Mouse (Mus musculus): Measurements from ENCODE around the gene Sh3glb1. TPM values are rescaled to one million over a fixed set of nuclear protein-coding genes. Genes with fewer than 3 reads are reported as not detected.
"Not testable (repeated sequence)": the region's sequence is repeated elsewhere in the genome, so short reads cannot be mapped to it uniquely, and the experiment has no call there.

Sh3glb1 gene
- polyA plus RNA-seq, 1 experiment from 2014 or later: 145 TPM

DNA sequence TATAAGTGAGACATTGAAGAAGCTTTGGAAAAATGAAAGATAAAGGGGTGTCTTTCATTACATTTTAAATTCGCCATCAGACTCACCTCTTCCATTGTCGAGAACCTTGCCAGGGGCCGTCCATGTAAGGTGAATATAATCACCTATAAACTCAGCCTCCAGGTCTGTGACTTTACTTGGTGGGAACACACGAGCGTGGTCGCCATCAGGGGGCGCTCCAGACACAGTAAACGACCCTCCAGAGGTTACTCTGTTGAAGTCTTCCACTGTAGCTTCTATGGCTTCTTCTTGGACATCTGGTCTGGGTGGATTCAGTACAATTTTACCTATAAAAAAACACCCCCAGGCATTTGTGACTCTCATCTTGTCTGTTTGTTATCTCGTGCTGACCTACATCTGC is 16.7 kb upstream of the Sh3glb1 start:
- Histone ChIP-seq H3K4me1 (replicated peaks) (no peaks in the 10 kb centered on the region), H3K9me3 (replicated peaks) (peaks cover 3% of the 10 kb centered on the region; the same call in 1 of the 2 replicates), H3K36me3 (peaks cover 11% of the 10 kb centered on the region), H3K4me3 (no peak overlapping the region), H3K27me3 (replicated peaks) (no peaks in the 10 kb centered on the region), H3K4me2 (no peak overlapping the region), H3K27ac (ENCODE audit: poor library complexity, severe bottlenecking) (no peak overlapping the region), H3K9ac (no peak overlapping the region)
- 24% methylated on average over 9 of the region's 9 CpGs for WGBS
- ATAC-seq (ENCODE audit: insufficient number of reproducible peaks, low FRiP score): 0 out of 2 replicates have a peak, but pooled peaks have one; percentile 57

DNA sequence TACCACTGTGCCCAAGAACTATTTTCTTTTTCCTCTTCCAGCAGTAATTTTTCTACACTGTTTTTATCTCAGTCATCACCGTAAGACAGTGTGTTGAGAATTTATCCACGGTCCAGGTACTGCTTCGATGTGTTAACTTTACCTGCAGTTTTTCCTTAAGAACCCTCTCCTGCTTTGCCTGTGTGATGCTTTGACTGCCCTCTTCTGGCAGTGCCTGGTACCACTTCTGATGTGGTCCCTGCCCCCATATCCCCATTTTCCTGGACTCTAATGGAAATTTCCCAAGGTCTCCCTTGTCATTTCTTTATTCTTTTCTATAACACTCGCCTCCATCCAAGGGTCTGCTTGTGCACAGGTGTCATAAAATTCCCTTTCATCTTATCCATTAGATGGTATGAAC is 3.3 kb upstream of the Sh3glb1 start:
- Histone ChIP-seq H3K9ac (no peak overlapping the region), H3K27me3 (replicated peaks) (no peaks in the 10 kb centered on the region), H3K9me3 (replicated peaks) (no peaks in the 10 kb centered on the region), H3K4me1 (replicated peaks) (peaks cover 10% of the 10 kb centered on the region), H3K36me3 (no peaks in the 10 kb centered on the region), H3K27ac (ENCODE audit: poor library complexity, severe bottlenecking) (no peak overlapping the region), H3K4me3 (no peak overlapping the region), H3K4me2 (no peak overlapping the region)
- 43% methylated on average over 4 of the region's 4 CpGs for WGBS
- no peak for ATAC-seq (ENCODE audit: insufficient number of reproducible peaks, low FRiP score)

DNA sequence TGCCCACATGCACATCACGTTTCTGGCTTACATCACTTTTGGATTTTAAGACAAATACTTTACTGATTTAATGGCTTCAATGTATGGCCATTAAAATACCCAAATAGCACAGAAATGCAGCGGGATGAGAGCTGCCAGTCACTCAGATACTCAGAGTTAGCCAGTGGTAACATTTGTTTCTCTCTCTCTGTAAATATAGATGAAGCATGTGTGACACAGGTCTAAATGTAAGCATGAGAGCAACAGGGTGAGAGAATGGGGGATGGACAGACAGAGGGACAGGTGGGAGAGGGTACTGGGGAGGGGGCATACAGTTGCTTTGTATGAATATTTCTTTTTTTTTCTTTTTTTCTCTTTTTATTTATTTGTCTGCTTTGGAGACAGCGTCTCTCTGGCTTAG is 2.4 kb upstream of the Sh3glb1 start:
- H3K9ac ChIP-seq; H3K4me2 ChIP-seq; H3K27ac ChIP-seq (ENCODE audit: poor library complexity, severe bottlenecking); H3K4me3 ChIP-seq; H3K9me3 ChIP-seq (replicated peaks); H3K27me3 ChIP-seq (replicated peaks); H3K36me3 ChIP-seq; ATAC-seq (ENCODE audit: insufficient number of reproducible peaks, low FRiP score): not testable (repeated sequence)
- peaks cover 17% of the 10 kb centered on the region for H3K4me1 ChIP-seq (replicated peaks)
- 89% methylated on average over 3 of the region's 3 CpGs for WGBS

DNA sequence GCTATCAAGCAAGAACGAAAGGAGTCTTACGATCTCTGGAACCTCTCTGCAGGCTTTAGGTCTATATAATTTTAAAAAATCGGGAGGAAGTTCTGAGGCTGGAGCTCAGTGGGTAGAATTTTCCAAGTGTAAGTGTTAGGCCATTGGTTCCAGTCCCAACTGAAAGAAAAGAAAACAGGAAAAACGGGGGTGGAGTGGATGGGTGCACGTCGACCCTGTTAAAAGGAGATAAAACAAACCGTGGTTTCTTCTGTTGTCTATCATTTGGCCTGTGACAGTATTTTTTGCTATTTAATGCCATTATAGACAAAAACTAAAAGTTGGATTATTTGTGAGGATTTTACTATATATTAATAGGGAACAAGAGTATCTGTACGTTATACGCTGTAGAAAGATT is 1.7 kb upstream of the Sh3glb1 start:
- Histone ChIP-seq H3K9me3 (replicated peaks) (no peaks in the 10 kb centered on the region), H3K4me2 (no peak overlapping the region), H3K4me3 (no peak overlapping the region), H3K9ac (no peak overlapping the region), H3K4me1 (replicated peaks) (peaks cover 17% of the 10 kb centered on the region), H3K36me3 (no peaks in the 10 kb centered on the region), H3K27ac (ENCODE audit: poor library complexity, severe bottlenecking) (peak overlapping the region; percentile 100), H3K27me3 (replicated peaks) (no peaks in the 10 kb centered on the region)
- WGBS: 63% methylated on average over 9 of the region's 9 CpGs
- no peak for ATAC-seq (ENCODE audit: insufficient number of reproducible peaks, low FRiP score)

DNA sequence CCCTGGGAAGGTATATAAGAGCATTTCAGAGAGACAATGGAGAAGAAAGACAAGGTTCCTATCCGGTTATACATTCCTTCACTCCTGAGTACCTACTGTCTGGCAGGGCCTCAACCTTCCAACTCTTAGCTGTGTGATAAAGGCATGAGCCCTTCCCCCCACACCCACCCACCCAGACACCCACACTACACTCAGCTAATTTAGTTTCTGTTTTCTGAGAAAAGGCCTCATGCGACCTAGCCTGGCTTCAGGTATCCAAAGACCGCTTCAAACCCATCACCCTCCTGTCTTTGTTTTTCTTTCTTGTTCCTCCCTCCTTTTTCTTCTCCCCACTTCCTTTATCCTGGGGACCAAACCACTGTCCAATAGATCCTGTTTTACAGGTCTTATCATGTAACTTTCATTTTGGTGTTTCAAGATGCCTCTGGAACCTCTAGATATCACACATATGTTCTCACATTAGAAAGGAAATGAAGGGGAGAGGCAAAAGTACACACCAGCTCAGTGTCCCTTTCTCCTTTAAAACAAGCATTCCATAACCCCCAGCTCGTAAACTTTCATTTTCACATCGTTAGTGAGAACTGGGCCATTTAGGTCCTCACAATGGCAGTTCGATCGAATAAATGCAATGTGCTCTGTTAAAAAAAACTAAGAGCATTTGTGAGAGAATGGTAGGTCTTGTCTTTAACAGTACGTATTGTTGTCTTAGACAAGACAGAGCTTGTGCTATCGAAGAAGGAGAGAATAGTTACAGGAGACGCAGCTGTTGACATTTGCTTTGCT is 1.1 kb upstream of the Sh3glb1 start:
- Histone ChIP-seq H3K36me3 (no peaks in the 10 kb centered on the region), H3K27ac (ENCODE audit: poor library complexity, severe bottlenecking) (peak overlapping the region; percentile 100), H3K9me3 (replicated peaks) (no peaks in the 10 kb centered on the region), H3K27me3 (replicated peaks) (no peaks in the 10 kb centered on the region), H3K4me3 (peak overlapping the region; percentile 100), H3K4me1 (replicated peaks) (peaks cover 19% of the 10 kb centered on the region), H3K9ac (peak overlapping the region; percentile 65; the same call in 1 of the 2 replicates), H3K4me2 (peak overlapping the region; percentile 68)
- no peak for ATAC-seq (ENCODE audit: insufficient number of reproducible peaks, low FRiP score)
- 69% methylated on average over 10 of the region's 10 CpGs for WGBS

DNA sequence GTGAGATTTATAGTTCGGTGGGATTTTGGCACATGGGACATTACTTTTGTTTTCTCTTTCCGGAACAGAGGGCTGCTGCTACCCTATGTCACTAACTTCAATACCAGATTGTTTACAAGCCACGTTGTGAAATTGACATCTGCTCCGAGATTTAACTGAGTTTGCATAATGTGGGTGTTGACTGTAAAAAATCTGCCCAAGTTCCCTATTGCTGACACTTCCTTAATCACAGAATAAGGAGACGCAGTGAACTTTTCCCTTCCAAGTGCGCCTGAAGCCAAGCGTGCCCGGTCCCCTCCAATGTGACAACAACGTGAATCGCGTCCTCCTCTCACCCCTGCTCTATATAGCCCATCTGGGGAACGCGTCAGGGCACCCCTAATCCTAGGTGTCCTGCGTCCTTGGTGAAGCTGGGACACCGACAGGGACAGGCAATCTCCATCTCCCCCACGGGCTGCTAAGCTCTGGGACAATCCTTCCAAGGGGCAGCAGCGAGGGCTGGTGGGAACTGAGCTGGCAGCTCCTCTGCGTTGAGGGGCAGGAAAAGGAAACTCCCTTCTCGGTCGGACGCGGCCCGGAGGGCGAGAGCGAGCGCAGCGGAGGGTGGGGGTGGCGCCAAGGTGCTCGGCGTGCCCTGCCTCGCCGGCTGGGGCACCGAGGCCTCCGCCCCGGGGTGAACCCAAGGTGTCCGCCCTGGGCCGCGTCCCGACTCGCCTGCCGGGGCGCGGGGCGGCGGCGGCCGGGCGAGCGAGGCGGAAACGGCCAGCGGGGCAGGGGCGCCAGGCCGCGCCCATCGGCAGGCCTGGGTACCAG is 841 bp downstream of the Sh3glb1 start:
- Histone ChIP-seq H3K4me1 (replicated peaks) (peaks cover 33% of the 10 kb centered on the region), H3K27ac (ENCODE audit: poor library complexity, severe bottlenecking) (peak overlapping the region; percentile 100), H3K36me3 (no peaks in the 10 kb centered on the region), H3K9me3 (replicated peaks) (no peaks in the 10 kb centered on the region), H3K4me3 (peak overlapping the region; percentile 100), H3K4me2 (peak overlapping the region; percentile 84), H3K9ac (peak overlapping the region; percentile 99), H3K27me3 (replicated peaks) (no peaks in the 10 kb centered on the region)
- peak; percentile 71 for ATAC-seq (ENCODE audit: insufficient number of reproducible peaks, low FRiP score)
- under 1% methylated on average over 45 of the region's 56 CpGs for WGBS

DNA sequence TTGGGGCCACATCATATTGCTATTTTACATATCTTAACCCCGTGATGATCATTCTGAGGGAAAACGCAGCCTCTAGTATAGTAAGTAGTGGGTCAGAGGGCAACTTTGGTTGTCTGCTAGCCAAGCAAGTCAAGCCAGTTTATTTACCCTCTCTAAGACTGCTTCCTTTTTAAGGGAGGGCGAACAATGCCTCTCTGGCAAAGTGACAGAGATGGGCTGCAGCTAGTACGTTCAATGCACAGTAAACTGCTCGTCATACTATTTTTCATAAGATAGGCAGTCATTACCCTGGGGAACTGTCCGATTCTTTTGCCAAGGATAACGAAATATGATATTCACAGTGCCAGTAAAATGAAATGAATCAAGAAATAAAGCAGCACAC is 1.4 kb downstream of the Sh3glb1 start:
- Histone ChIP-seq H3K36me3 (peaks cover under 1% of the 10 kb centered on the region; the same call in 1 of the 2 replicates), H3K4me1 (replicated peaks) (peaks cover 39% of the 10 kb centered on the region), H3K9ac (peak overlapping the region; percentile 99), H3K4me3 (peak overlapping the region; percentile 100), H3K27ac (ENCODE audit: poor library complexity, severe bottlenecking) (peak overlapping the region; percentile 100), H3K27me3 (replicated peaks) (no peaks in the 10 kb centered on the region), H3K4me2 (peak overlapping the region; percentile 84), H3K9me3 (replicated peaks) (no peaks in the 10 kb centered on the region)
- ATAC-seq (ENCODE audit: insufficient number of reproducible peaks, low FRiP score): no peak
- 20% methylated on average over 7 of the region's 7 CpGs for WGBS

DNA sequence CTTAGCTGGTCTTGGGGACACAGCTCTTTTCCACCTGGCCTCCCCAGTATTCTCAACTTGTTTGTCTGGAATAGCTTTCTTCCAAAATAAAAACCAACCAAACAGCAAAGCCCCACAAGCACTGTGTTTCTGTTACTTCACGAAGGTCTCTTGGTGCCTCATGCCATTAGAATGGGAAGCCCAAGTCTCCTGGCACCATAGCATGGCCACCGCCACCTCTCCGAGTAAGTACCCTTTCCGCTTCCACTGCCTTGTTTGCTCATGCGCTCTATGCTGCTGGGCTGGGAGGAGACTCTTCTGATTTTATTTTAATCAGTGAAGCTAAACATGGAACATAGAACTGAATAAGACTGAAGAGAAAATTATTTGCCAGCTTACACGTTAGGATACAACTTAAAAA is 2.3 kb downstream of the Sh3glb1 start:
- H3K4me1 ChIP-seq (replicated peaks): peaks cover 45% of the 10 kb centered on the region
- no peaks in the 10 kb centered on the region for H3K9me3 ChIP-seq (replicated peaks)
- peak overlapping the region; percentile 10; the same call in 1 of the 2 replicates for H3K4me3 ChIP-seq
- peaks cover 6% of the 10 kb centered on the region; the same call in 1 of the 2 replicates for H3K36me3 ChIP-seq
- H3K27me3 ChIP-seq (replicated peaks): no peaks in the 10 kb centered on the region
- no peak for ATAC-seq (ENCODE audit: insufficient number of reproducible peaks, low FRiP score)
- peak overlapping the region; percentile 51 for H3K4me2 ChIP-seq
- H3K27ac ChIP-seq (ENCODE audit: poor library complexity, severe bottlenecking): no peak overlapping the region
- H3K9ac ChIP-seq: no peak overlapping the region; the same call in 1 of the 2 replicates
- WGBS: 83% methylated on average over 6 of the region's 6 CpGs

DNA sequence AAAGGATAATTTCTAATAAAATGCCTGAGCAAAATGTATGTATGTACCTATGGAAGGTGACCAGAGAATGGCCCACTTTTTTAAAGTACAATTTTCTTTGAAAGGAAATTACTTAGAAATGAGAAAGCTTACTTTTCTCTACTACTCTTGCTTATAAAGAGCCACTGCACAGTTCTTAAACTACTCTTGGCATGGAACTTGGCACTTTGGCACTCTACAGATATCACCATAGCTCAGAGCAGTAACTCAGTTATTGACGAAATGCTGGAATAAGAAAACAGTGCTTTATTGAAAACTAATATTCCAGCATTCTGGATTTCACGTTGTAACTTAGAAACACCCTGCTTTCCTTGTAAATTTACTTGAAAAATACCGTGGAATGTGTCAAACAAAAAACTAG is 3.0 kb downstream of the Sh3glb1 start:
- 84% methylated on average over 3 of the region's 3 CpGs for WGBS
- H3K4me2 ChIP-seq: no peak overlapping the region
- peaks cover 45% of the 10 kb centered on the region for H3K4me1 ChIP-seq (replicated peaks)
- no peak overlapping the region for H3K9ac ChIP-seq
- no peaks in the 10 kb centered on the region for H3K27me3 ChIP-seq (replicated peaks)
- no peak for ATAC-seq (ENCODE audit: insufficient number of reproducible peaks, low FRiP score)
- peaks cover 12% of the 10 kb centered on the region for H3K36me3 ChIP-seq
- no peaks in the 10 kb centered on the region for H3K9me3 ChIP-seq (replicated peaks)
- H3K27ac ChIP-seq (ENCODE audit: poor library complexity, severe bottlenecking): no peak overlapping the region
- no peak overlapping the region for H3K4me3 ChIP-seq

DNA sequence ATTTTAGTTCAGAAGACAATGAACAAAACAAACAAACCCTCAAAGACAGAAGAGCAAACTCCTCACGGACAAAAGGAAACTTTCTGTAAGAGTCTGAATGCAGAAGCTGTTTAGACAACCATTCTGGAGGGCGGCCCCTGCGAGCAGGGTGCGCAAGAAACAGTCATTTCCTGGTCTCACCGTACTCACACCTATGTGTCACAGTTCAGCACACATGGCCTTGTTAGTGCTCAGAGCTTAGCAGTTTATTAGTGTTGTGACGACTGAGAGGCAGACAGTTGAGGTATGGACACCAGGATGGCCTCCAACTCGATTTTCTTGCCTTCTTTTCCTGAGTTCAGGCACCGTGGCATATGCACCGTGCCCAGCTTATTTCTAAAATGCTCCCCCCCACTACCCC is 4.2 kb downstream of the Sh3glb1 start:
- H3K27ac ChIP-seq (ENCODE audit: poor library complexity, severe bottlenecking): no peak overlapping the region
- H3K9ac ChIP-seq: peak overlapping the region; percentile 13; the same call in 1 of the 2 replicates
- no peaks in the 10 kb centered on the region for H3K27me3 ChIP-seq (replicated peaks)
- no peaks in the 10 kb centered on the region for H3K9me3 ChIP-seq (replicated peaks)
- H3K4me1 ChIP-seq (replicated peaks): peaks cover 43% of the 10 kb centered on the region
- H3K36me3 ChIP-seq: peaks cover 23% of the 10 kb centered on the region
- 69% methylated on average over 9 of the region's 9 CpGs for WGBS
- peak overlapping the region; percentile 38; the same call in 1 of the 2 replicates for H3K4me2 ChIP-seq
- no peak for ATAC-seq (ENCODE audit: insufficient number of reproducible peaks, low FRiP score)
- H3K4me3 ChIP-seq: no peak overlapping the region

DNA sequence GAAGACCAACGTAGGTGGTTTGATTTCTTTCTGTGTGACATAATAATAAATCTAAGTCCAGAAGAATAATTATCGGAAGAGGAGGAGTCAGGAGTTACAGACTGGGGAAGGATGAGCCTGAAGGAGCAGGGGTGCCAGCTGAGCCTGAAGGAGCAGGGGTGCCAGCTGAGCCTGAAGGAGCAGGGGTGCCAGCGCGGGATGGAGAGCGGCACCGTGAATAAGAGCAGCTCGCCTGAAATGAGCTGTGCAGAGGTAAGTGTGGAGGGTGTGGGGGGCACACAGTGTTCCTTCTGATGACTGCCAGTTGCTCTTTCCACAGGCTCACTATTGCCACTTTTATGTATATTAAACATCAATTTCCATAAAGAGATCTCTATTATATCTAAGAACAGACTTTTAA is 5.1 kb downstream of the Sh3glb1 start:
- Histone ChIP-seq H3K9ac (peak overlapping the region; percentile 60; the same call in 1 of the 2 replicates), H3K4me3 (no peak overlapping the region), H3K27ac (ENCODE audit: poor library complexity, severe bottlenecking) (peak overlapping the region; percentile 70), H3K4me2 (0 out of 2 replicates have a peak overlapping the region, but pooled peaks have one; percentile 19), H3K27me3 (replicated peaks) (no peaks in the 10 kb centered on the region), H3K4me1 (replicated peaks) (peaks cover 40% of the 10 kb centered on the region), H3K9me3 (replicated peaks) (no peaks in the 10 kb centered on the region), H3K36me3 (peaks cover 25% of the 10 kb centered on the region)
- ATAC-seq (ENCODE audit: insufficient number of reproducible peaks, low FRiP score): no peak
- WGBS: 86% methylated on average over 7 of the region's 7 CpGs
